Mouse (Mus musculus): ENCODE measurements around the gene Msh4.
"Not testable (repeated sequence)": the region's sequence is repeated elsewhere in the genome, so short reads cannot be mapped to it uniquely, and the experiment has no call there.

Gene Msh4

GRCm38 (mm10) chr3:153846109-153846508 lies 59.8 kb downstream of the Msh4 start:
- no peak for DNase-seq

- DNase-seq: no peak
Observed at GRCm38 (mm10) chr3:153845500-153845899, 60.4 kb downstream of the Msh4 start.

GRCm38 (mm10) chr3:153844757-153845156 lies 61.2 kb downstream of the Msh4 start:
- no peak for DNase-seq

DNA sequence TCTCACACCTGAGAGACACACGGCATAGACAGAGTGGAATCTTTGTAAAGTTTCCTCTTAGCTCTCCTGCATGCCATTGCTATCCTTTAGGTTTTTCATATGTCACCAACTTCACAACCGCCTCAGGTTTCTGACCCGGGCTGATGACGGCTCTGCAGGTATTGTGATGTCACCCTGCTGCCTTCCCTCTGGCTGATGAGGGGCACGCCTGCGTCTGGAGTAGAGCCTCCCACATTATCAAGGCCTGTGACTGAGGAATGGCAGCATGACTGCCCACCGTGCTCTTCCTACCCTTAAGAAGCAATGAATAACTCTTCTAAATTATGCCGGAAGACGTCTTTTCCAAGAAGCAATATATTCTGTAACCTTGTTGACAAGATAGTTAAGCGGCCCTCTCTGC lies 61.9 kb downstream of the Msh4 start, which contains the start of gene Asb17:
Asb17 (plus strand) TSS at position 180 of the 400 bp plus-strand sequence.
- no peak for DNase-seq

GRCm38 (mm10) chr3:153837593-153837992 lies 68.3 kb downstream of the Msh4 start:
- DNase-seq: no peak

DNA sequence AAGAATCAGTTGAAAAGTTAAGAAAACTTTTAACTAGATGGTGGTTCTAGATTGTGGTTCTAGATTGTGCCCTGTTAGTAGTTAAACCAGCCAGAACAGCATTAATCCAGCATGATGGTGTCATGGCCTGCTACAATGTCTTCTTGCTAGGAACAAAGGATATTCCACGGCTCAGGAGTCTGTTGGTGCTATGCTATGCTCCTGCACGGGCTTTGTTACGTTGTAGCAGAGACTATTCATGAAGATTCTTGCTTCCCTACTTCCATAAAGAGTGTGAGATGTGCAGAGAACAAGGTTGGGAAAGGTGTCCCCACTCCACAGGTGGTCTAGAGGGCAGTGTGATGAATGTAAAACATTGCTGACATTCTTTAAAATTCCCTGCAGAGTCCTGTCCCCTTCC lies 69.6 kb downstream of the Msh4 start:
- no peak for DNase-seq

DNA sequence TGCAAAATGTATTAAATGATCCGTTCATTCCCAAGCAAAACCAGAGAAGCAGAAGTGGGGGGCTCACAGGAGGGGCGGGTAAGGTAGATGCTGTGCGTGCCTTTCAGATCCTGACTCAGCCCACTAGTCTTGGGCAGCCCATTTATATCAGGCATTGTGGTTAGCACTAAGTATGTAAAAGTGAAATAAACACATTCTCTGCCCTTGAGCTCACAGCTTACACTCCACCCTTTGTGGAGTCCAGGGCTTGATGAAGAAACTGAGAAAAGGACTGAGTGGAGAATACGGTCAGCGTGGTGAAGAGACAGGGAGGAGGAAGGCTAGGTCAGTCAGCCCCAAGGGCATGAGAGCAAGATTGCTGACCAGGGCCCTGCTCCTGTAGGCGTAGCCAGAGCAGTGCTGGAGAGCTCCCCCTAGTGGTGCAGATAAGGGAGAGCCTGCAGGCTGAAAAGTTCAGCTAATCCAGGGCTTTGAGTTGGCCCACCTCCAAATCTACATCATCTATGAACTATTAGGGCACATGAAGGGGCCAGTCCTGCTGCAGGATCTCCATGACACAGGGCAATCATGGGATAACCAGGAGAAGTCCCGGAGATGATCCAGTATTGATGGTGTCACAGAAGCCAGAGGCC lies 70.4 kb downstream of the Msh4 start:
- DNase-seq: peak; percentile 61

DNA sequence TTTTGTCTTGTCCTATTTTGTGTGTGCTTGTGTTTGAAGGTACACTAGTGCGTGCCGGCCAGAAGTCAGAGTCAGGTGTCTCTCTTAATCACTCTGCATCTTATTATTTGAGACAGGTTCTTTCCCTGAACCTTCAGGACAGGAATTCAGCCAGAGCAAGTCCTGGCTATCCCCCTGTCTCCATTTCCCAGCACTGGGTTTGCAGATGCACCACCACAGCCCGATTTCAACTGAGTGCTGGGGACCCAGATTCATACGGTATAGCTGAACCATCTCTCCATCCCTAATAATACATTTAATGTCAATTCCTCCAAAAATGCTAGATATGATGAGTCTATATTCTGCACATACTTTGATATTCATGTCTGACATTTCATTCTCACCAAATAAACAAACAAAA lies 71.9 kb downstream of the Msh4 start:
- DNase-seq: no peak

- no peak for DNase-seq
Observed at GRCm38 (mm10) chr3:153832654-153832945, 73.3 kb downstream of the Msh4 start.

DNA sequence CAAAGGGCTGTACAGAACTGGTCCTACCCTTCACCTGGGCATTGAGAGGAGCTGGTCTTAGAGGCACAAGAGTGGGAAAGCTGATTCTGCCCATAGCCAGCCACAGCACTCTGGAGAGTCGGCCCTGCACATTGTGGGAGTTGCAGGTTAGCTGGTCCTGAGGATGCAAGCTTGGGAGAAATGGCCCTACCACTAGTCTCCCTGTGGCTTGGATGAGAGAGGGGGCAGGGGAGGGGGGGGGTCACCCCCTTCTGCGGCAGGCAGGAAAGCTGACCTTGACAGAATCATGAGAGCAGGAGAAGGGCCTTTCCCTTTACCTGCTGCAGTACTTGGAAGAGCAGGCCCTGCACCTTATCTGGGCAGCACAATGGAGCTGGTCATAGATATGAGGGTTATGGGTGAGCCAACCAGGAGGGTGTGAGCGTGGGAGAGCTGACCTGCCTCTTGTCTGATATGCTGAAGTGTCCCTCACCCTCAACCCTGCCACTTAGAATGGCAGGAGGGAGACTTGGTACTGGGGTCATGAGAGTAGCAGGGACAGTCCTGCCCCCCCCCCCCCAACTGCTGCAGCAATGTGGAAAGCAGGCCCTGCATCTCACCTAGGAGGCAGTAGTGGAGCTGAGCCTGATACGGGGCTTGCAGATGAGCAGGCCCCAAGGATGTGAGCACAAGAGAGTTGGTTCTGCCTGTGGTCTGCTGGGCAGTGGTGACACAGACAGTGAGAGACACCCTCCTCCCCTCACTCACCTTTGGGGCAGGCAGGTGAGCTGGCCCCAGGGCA lies 73.9 kb downstream of the Msh4 start:
- DNase-seq: peak; percentile 20

GRCm38 (mm10) chr3:153831014-153831872 lies 74.7 kb downstream of the Msh4 start:
- peak; percentile 91 for DNase-seq

GRCm38 (mm10) chr3:153829788-153830187 lies 76.2 kb downstream of the Msh4 start:
- not testable (repeated sequence) for DNase-seq

- DNase-seq: no peak
Observed at GRCm38 (mm10) chr3:153826616-153827015, 79.3 kb downstream of the Msh4 start.

DNA sequence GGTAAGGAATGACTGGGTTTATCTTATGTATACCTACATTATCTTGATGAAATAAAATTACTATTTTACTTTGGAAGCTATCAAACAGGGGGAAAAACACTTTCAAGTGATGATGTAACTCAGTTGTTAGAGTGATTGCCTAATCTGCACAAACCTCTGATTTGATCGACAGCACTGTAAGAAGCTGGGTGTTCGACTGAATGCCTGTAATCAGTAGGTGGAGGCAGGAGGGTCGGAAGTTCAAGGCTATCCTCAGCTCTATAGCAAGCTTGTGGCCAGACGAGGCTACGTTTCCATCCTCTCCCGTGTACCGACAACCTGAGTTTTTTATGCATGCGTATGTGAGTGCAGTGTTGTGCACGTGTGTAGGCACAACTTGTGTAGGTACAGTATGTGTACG lies 80.7 kb downstream of the Msh4 start:
- DNase-seq: no peak

- DNase-seq: no peak
Observed at GRCm38 (mm10) chr3:153823671-153824515, 82.0 kb downstream of the Msh4 start.

- DNase-seq: no peak
Observed at GRCm38 (mm10) chr3:153819438-153819837, 86.5 kb downstream of the Msh4 start.

DNA sequence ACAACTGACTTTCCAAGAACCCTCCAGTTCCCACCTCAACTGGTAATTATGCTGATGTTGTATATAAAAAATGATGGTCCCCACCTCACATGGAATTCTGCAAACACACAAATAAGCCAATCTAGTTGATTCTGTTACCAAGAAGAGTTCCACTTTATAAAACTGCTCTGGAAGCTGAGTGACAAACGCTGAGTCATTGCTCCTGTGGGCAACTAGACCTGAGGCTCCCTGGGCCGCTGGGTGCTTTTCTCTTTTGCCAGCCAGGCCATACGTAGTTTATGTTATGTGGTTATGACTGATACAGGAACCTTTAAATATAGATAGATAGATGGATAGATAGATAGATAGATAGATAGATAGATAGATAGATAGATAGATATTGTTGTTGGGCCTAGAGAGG lies 87.2 kb downstream of the Msh4 start:
- no peak for DNase-seq

DNA sequence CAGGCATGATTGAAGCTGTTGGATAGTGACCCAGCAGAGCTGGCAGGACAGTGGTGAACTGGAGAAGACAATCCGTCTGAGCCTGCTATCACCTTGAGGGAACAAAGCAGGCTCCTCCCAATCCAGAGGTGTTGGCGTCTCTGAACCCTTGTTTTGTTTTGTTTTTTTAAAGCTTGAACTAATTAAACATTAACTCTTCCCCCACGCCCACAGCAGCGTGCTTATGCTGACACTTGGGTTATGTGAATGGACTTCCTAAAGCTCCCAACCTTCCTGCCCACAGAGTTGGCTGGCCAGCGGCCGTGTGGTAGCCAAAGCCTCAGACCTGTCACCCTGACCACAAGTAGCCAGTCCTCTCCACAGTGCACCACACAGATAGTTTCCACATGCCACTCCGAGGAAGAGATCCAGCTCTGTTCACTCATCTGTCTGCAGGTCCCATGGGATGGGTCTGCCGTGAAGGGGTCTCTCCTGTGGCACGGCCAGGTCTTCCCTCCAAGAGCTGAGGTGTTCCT lies 88.5 kb downstream of the Msh4 start:
- DNase-seq: no peak

GRCm38 (mm10) chr3:153814026-153814425 lies 91.9 kb downstream of the Msh4 start:
- DNase-seq: no peak

- DNase-seq: no peak
Observed at GRCm38 (mm10) chr3:153808406-153808805, 97.5 kb downstream of the Msh4 start.

DNA sequence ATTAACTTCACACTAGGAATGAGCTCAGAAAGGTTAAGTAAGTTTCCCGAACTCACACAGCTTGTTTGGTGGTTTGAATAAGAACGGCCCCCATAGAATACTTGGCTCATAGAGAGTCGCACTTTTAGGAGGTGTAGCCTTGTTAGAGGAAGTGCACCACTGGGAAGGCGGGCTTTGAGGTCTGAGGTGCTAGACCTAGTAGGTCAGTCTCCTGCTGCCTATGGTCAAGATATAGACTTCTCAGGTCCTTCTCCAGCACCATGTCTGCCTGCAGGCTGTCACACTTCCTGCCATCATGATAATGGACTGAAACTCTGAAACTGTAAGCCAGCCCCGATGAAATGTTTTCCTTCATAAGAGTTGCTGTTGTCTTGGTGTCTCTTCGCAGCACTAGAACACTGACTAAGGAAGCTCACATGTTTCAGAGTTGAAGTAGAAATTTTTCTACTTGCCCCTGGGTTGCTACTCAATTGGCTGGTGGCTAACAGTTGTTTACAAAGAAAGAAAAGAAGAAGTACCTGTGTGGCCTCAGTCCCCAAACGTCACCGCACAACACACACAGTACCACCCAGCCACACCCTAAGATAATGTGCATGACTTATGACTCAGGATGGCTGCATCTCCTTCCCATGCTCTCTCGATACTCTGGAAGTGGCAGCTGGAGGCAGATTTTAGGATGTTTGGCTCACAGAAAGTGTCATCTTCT lies 98.3 kb downstream of the Msh4 start:
- DNase-seq: no peak
